In genomic region chr7:68071050-68071449, GRCm38 (mm10) we compare ENCODE assay signal across 7 mouse cellular contexts.
"Had no signal": no experiment of that assay in that cellular context is flagged by ENCODE, and none has a peak within 500 bp of the region (broad histone marks: within the 10 kb centered on the region; RNA-seq: fewer than 3 reads in every experiment).

No protein-coding gene starts in this region.

- H3K27ac ChIP-seq: layer of hippocampus, adult 2 months; limb, embryonic 12.5 days; liver, embryonic 13.5 days; midbrain, embryonic 13.5 days; neural tube, embryonic 15.5 days; stomach, postnatal 0 days had no signal

- H3K36me3 ChIP-seq: limb, embryonic 12.5 days; liver, embryonic 13.5 days; midbrain, embryonic 13.5 days; neural tube, embryonic 15.5 days had no signal

- H3K4me2 ChIP-seq: limb, embryonic 12.5 days; midbrain, embryonic 13.5 days; neural tube, embryonic 15.5 days had no signal

- H3K9ac ChIP-seq: limb, embryonic 12.5 days; liver, postnatal 0 days; midbrain, embryonic 13.5 days; neural tube, embryonic 15.5 days had no signal

- H3K9me3 ChIP-seq: limb, embryonic 12.5 days; liver, embryonic 13.5 days; midbrain, embryonic 13.5 days; neural tube, embryonic 15.5 days had no signal

- DNase-seq: liver, embryonic 13.5 days had no signal

- H3K4me3 ChIP-seq: layer of hippocampus, adult 2 months; limb, embryonic 12.5 days; midbrain, embryonic 13.5 days; neural tube, embryonic 15.5 days had no signal

- H3K27me3 ChIP-seq: limb, embryonic 12.5 days; liver, embryonic 13.5 days; midbrain, embryonic 13.5 days; neural tube, embryonic 15.5 days had no signal
